Mouse (Mus musculus): ENCODE data around the gene Cdc34.

GRCm38 (mm10) chr10:79680606-79681495, 1.1 kb upstream of the Cdc34 start:
- TF ChIP-seq POLR2A (IDR thresholded peaks at IDR 0.05; ENCODE audit: borderline replicate concordance, extremely low read depth, low read depth, low read length) (no peak), CTCF (IDR thresholded peaks at IDR 0.05; ENCODE audit: insufficient read depth, low read length) (no peak)
